Mouse (Mus musculus) bone marrow, adult 2 months (tissue): ENCODE data around the gene Tedc2.

ENCODE experiments used
- CTCF ChIP-seq: fragments of 200-500 bp; IDR thresholded peaks from 2 replicates; pipeline ENCODE4 v1.5.1; 2011; ENCODE audit warnings: low read length, control low read depth; ENCODE audit not compliant: control insufficient read depth, insufficient read depth
- POLR2A ChIP-seq: fragments of 200-500 bp; IDR thresholded peaks from 2 replicates; pipeline ENCODE4 v1.6.1; 2011; ENCODE audit warnings: low read depth, mild to moderate bottlenecking, control low read depth, low read length, borderline replicate concordance; ENCODE audit not compliant: control insufficient read depth

DNA sequence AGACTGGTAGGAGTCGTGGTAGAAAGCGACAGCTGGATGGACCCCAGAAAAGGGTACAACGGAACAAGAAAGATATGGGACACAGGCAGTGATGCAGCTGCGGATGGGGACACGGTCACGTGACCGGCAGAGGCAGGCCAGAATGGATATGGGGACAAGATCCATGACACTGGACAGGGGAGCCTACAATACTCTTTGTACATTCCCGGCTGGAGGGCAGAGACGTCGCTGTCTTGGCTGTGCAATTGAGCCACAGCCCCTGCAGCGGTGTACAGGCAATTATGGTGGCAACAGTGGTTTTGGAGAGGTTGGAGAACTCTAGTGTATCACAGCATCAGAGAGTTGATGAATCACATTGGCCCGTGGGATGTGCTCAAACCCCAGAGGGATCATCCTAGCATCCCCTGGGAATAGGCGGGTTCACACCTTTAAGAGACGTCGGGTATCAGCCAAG, 14.7 kb downstream of the Tedc2 start:
- TF ChIP-seq CTCF (no peak), POLR2A (no peak)
